Comparison of ENCODE assay signal across 24 mouse cellular contexts in the genomic region with DNA sequence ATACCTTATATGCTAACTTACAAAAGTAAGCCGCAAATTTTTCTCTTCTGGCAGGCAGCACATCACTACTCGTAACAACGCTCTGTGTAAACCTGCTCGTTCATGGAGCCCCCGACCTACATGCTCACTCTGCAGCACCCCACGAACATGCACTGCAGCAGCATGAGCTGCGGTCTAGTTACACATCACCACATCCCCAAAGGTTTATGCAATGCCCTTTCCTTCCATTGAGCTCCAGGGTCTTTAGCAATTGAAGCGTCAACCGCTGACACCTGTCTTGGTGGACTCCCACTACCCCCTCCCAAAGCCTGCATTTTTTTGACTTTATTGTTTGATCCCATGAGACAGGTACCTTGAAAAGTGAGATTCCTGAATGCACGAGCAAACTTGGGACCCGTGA. TPM values are rescaled to one million over a fixed set of nuclear protein-coding genes. Genes with fewer than 3 reads are reported as not detected.
A peak's percentile ranks its signal among the peaks of the same experiment; 100 is the strongest.
DNase-seq lines count a peak whose midpoint lies in the region; ATAC-seq lines count a peak whose summit lies in the region.
"Had no signal": no experiment of that assay in that cellular context is flagged by ENCODE, and none has a peak within 500 bp of the region (broad histone marks: within the 10 kb centered on the region; RNA-seq: fewer than 3 reads in every experiment).

No protein-coding gene starts in this region.

- no peak overlapping the region for H3K4me2 ChIP-seq in midbrain, embryonic 11.5 days
- H3K4me2 ChIP-seq in midbrain, embryonic 15.5 days = no peak overlapping the region
- H3K4me2 ChIP-seq in liver, embryonic 11.5 days = no peak overlapping the region
- H3K4me2 ChIP-seq: embryonic facial prominence, embryonic 12.5 days; forebrain, embryonic 13.5 days; forebrain, embryonic 15.5 days had no signal

- no peaks in the 10 kb centered on the region for H3K36me3 ChIP-seq in midbrain, embryonic 11.5 days (ENCODE audit: control insufficient read depth, insufficient read depth, low read length)
- H3K36me3 ChIP-seq in midbrain, embryonic 15.5 days (replicated peaks) = no peaks in the 10 kb centered on the region
- no peaks in the 10 kb centered on the region for H3K36me3 ChIP-seq in liver, embryonic 11.5 days (ENCODE audit: control insufficient read depth, insufficient read depth, low read length)
- H3K36me3 ChIP-seq: embryonic facial prominence, embryonic 10.5 days; embryonic facial prominence, embryonic 12.5 days; forebrain, embryonic 15.5 days; G1E had no signal

- whole genome bisulfite sequencing in midbrain, embryonic 11.5 days = 91% methylated on average over 11 of the region's 11 CpGs
- 90% methylated on average over 11 of the region's 11 CpGs for WGBS in midbrain, embryonic 15.5 days
- 81% methylated on average over 11 of the region's 11 CpGs for WGBS in liver, embryonic 11.5 days

- peak; percentile 54 for DNase-seq in midbrain, embryonic 11.5 days (ENCODE audit: low spot score, missing footprints)
- no peak for DNase-seq in lung, adult 18-20 months
- no peak for DNase-seq in liver, embryonic 11.5 days (ENCODE audit: low spot score)
- DNase-seq: adrenal gland, adult 8-10 months; adrenal gland, postnatal 14 days; adrenal gland, postnatal 36 days; B cell, adult 2 months; cerebellum, adult 11-12 months; cerebellum, adult 2 months; cerebellum, adult 9-10 months; cerebellum, postnatal 10 days; cerebellum, postnatal 25 days had no signal

- H3K4me1 ChIP-seq in midbrain, embryonic 11.5 days (ENCODE audit: control insufficient read depth, insufficient read depth, low read length) = no peaks in the 10 kb centered on the region
- H3K4me1 ChIP-seq in midbrain, embryonic 15.5 days = no peaks in the 10 kb centered on the region
- H3K4me1 ChIP-seq in liver, embryonic 11.5 days (replicated peaks; ENCODE audit: control insufficient read depth, insufficient read depth, low read length) = no peaks in the 10 kb centered on the region
- H3K4me1 ChIP-seq: embryonic facial prominence, embryonic 10.5 days; embryonic facial prominence, embryonic 12.5 days; forebrain, embryonic 13.5 days; forebrain, embryonic 15.5 days had no signal

- no peak for ATAC-seq in midbrain, embryonic 11.5 days (ENCODE audit: low FRiP score)
- ATAC-seq in midbrain, embryonic 15.5 days (replicated peaks) = no peak
- ATAC-seq in megakaryocyte progenitor cell, adult 5-6 weeks (replicated peaks; ENCODE audit: poor library complexity) = peak; percentile 98
- ATAC-seq in liver, embryonic 11.5 days (replicated peaks; ENCODE audit: low FRiP score) = no peak
- ATAC-seq: activated CD4-positive, CD25-positive, alpha-beta regulatory T cell, adult 4 months; CD4-positive, CD25-positive, alpha-beta regulatory T cell, adult 4 months; forebrain, embryonic 13.5 days; forebrain, embryonic 15.5 days; Patski had no signal

- H3K9ac ChIP-seq in midbrain, embryonic 11.5 days (ENCODE audit: low read length) = no peak overlapping the region
- H3K9ac ChIP-seq in midbrain, embryonic 15.5 days = no peak overlapping the region
- H3K9ac ChIP-seq in liver, embryonic 11.5 days (ENCODE audit: low read depth, low read length) = no peak overlapping the region
- H3K9ac ChIP-seq: embryonic facial prominence, embryonic 12.5 days; forebrain, embryonic 13.5 days; forebrain, embryonic 15.5 days had no signal

- H3K9me3 ChIP-seq in midbrain, embryonic 11.5 days (ENCODE audit: control insufficient read depth, low read length) = no peaks in the 10 kb centered on the region
- H3K9me3 ChIP-seq in midbrain, embryonic 15.5 days = no peaks in the 10 kb centered on the region
- H3K9me3 ChIP-seq in liver, embryonic 11.5 days (ENCODE audit: control insufficient read depth, low read length) = no peaks in the 10 kb centered on the region
- H3K9me3 ChIP-seq: embryonic facial prominence, embryonic 10.5 days; embryonic facial prominence, embryonic 12.5 days; forebrain, embryonic 13.5 days; forebrain, embryonic 15.5 days; G1E had no signal

- H3K27me3 ChIP-seq in midbrain, embryonic 11.5 days (ENCODE audit: control insufficient read depth, insufficient read depth, low read length) = no peaks in the 10 kb centered on the region
- no peaks in the 10 kb centered on the region for H3K27me3 ChIP-seq in midbrain, embryonic 15.5 days (replicated peaks)
- no peaks in the 10 kb centered on the region for H3K27me3 ChIP-seq in liver, embryonic 11.5 days (replicated peaks; ENCODE audit: control insufficient read depth, insufficient read depth, low read length)
- H3K27me3 ChIP-seq: CH12.LX; embryonic facial prominence, embryonic 12.5 days; forebrain, embryonic 13.5 days; forebrain, embryonic 15.5 days; Patski had no signal

- no peak overlapping the region for H3K4me3 ChIP-seq in midbrain, embryonic 11.5 days (ENCODE audit: low read depth, low read length)
- no peak overlapping the region for H3K4me3 ChIP-seq in midbrain, embryonic 15.5 days
- no peak overlapping the region for H3K4me3 ChIP-seq in liver, embryonic 11.5 days (ENCODE audit: low read depth, low read length)
- H3K4me3 ChIP-seq: embryonic facial prominence, embryonic 10.5 days; embryonic facial prominence, embryonic 12.5 days; forebrain, embryonic 13.5 days; forebrain, embryonic 15.5 days had no signal

- no peak overlapping the region for H3K27ac ChIP-seq in midbrain, embryonic 11.5 days (ENCODE audit: low read depth, low read length)
- H3K27ac ChIP-seq in midbrain, embryonic 15.5 days = no peak overlapping the region
- no peak overlapping the region for H3K27ac ChIP-seq in liver, embryonic 11.5 days (ENCODE audit: low read depth, low read length)
- H3K27ac ChIP-seq: embryonic facial prominence, embryonic 10.5 days; embryonic facial prominence, embryonic 12.5 days; forebrain, embryonic 13.5 days; forebrain, embryonic 15.5 days had no signal

RNA-seq across cellular contexts. Expression of gene Gucy2c, which starts 31.0 kb away (rescaled TPM):
- 0.10 and 0.18 TPM in 2 replicates for polyA plus RNA-seq in midbrain, embryonic 11.5 days (2014; fragmentation: Nextera tagmentation; extraction: Ambion mirVana)
- polyA plus RNA-seq in midbrain, embryonic 15.5 days (2015; fragmentation: Nextera tagmentation; extraction: Ambion mirVana) = 0.97 and 1.6 TPM in 2 replicates
- total RNA-seq in megakaryocyte progenitor cell, adult 5-6 weeks (2015) = not detected in 2 replicates
- not detected in 2 replicates for total RNA-seq in megakaryocyte progenitor cell, adult 5-6 weeks (2017)
- 0.08 TPM in 1 of 2 replicates, not detected in the other for polyA plus RNA-seq in liver, embryonic 11.5 days (2014; fragmentation: Nextera tagmentation; extraction: Ambion mirVana)
- total RNA-seq: adrenal gland, postnatal 36 days; G1E had no signal
- polyA plus RNA-seq: activated CD4-positive, CD25-positive, alpha-beta regulatory T cell, adult 4 months; CD4-positive, CD25-positive, alpha-beta regulatory T cell, adult 4 months; forebrain, embryonic 11.5 days; G1E had no signal

RNA-seq across cellular contexts. Expression of gene Hist4h4, which starts 53.6 kb away (rescaled TPM):
- polyA plus RNA-seq in midbrain, embryonic 11.5 days (2014; fragmentation: Nextera tagmentation; extraction: Ambion mirVana) = 0.55 and 0.67 TPM in 2 replicates
- polyA plus RNA-seq in midbrain, embryonic 15.5 days (2015; fragmentation: Nextera tagmentation; extraction: Ambion mirVana) = 0.77 and 0.87 TPM in 2 replicates
- 16.6 and 20.5 TPM in 2 replicates for total RNA-seq in megakaryocyte progenitor cell, adult 5-6 weeks (2015)
- total RNA-seq in megakaryocyte progenitor cell, adult 5-6 weeks (2017) = 38.8 and 46.4 TPM in 2 replicates
- polyA plus RNA-seq in liver, embryonic 11.5 days (2014; fragmentation: Nextera tagmentation; extraction: Ambion mirVana) = 0.43 and 0.88 TPM in 2 replicates

RNA-seq across cellular contexts. Expression of gene H2afj, which starts 57.5 kb away (rescaled TPM):
- 94.5 and 107 TPM in 2 replicates for polyA plus RNA-seq in midbrain, embryonic 11.5 days (2014; fragmentation: Nextera tagmentation; extraction: Ambion mirVana)
- 98.3 and 103 TPM in 2 replicates for polyA plus RNA-seq in midbrain, embryonic 15.5 days (2015; fragmentation: Nextera tagmentation; extraction: Ambion mirVana)
- total RNA-seq in megakaryocyte progenitor cell, adult 5-6 weeks (2015) = 46.1 and 54.3 TPM in 2 replicates
- 69.3 and 79.7 TPM in 2 replicates for total RNA-seq in megakaryocyte progenitor cell, adult 5-6 weeks (2017)
- 186 and 193 TPM in 2 replicates for polyA plus RNA-seq in liver, embryonic 11.5 days (2014; fragmentation: Nextera tagmentation; extraction: Ambion mirVana)
